Mouse (Mus musculus) cerebellum, postnatal 14 days (tissue): Measurements from ENCODE around the gene Cyp24a1.

Experiments
- DNase-seq, 2 experiments: peaks; one replicate each; pipeline ENCODE4 v3.0.0; 2021; ENCODE audit warnings: mixed read lengths in 2 of 2

Cyp24a1 gene

DNA sequence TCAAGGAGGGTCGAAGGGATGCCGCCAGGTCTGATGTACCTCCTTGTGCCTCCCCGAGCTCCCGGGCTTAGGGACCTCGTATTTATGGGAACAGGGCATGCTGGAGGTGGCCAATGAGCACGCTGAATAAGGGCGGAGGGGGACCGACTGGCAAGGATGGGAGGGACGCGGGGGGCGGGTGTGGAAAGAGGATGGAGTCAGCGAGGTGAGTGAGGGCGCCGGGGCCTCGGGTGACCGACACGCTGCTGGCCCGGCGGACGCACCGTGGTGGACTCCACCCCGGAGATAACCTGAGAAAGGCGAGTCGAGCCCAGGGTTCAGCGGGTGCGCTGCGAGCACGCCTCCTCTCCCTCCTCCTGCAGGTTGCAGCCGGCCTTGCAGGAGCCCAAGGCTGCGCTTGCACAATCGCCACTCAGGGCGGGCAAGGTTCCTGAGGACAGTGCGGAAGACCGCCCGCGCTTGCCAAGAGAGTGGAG is at the start of gene Cyp24a1:
Gene Cyp24a1, minus strand, starts transcription at position 55 of the 476 bp plus-strand sequence.
- peak; percentile 32 to 46 for DNase-seq

DNA sequence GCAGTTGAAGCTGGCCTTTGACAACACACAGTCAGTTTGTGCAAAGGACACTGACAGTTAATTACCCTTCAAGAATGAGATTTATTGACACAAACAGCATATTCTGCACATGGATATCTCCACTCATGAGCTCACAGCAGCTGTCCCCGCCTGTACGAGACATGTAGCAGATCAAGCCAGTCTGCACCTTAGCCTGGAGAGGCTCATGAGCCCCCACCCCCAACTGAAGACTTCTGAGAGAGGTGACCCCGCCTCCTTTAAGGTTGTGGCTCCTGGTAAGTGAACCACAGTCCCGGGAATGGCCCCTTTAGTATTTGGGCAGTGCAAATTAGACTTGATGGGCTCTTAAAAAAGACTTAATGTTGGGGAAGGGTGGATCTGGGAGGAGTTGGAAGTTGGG is 48.8 kb upstream of the Cyp24a1 start:
- no peak for DNase-seq

DNA sequence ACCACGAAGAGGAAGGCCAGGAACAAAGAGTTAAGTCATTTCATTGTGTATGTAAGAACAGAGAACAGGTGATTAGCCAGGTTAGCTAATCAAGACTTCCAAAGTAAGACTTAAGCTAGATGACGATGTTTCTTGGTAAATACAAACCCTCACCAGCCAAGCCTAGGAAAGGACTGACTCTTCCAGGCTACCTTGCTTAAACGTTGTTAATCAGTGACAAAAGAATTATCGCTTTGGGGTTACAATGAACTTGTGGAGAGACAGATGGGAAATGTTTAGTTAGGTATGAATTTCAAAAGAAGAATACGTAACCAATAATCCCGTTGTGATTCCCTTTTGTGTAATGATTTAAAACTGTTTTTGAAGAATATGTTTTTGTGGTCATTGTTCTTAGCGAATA is 48.0 kb upstream of the Cyp24a1 start:
- DNase-seq = no peak

DNA sequence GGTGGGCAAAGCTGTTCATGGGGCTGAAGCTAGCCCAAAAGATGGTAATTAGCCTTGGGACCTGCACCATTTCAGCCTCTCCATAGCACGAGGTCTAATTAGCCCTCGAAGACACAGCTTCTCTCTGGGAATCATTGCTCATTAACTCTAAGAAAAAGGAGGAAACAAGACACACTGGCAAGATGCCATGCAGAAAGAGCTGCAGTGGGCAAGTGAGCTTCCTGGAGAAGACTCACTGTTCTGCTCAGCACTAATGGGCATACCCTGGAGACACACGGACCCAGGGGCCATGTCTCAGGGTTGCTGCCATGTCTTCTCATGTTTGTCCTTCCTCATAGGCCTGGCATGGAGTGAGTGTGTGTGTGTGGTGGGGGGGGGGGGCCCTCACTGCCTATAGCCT is 47.2 kb upstream of the Cyp24a1 start:
- no peak for DNase-seq

DNA sequence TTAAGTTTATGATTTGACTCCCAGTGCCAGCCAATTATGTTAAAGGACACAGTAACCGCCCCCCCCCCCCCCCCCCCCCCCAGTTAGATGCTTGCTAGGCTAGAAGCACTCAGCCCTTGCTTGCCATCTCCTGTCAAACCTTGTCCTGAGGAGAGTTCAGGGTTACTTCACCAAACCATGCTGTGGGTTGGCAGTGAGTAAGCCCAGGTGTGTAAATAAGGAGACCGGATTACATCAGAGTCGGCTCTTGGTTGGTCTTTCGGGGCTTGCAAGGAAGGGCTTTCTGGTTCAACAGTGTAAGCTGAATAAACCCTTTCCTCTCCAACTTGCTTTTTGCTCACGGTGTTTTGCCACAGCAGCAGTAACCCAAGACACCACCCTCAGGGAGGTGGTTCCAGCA is 46.7 kb upstream of the Cyp24a1 start:
- DNase-seq = no peak

DNA sequence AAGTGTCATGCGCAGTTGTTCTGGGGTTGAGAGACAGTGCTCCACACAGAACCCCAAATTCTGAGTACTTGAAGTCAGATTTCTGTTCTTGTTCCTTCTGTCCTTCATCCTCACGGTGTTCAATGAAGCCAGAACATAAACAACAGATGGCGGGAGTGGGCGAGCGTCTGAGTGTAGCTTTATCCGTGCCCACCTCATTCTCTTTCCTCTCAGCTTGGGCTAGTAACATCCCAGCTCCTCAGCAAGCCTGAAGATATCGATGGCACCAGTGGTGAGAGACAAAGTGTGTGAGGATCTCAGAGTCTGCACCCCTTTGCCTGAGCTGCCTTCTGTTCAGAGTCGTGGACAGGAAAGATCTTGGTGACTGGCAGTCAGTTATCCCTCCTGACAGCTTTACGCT is 42.3 kb upstream of the Cyp24a1 start:
- DNase-seq = no peak

DNA sequence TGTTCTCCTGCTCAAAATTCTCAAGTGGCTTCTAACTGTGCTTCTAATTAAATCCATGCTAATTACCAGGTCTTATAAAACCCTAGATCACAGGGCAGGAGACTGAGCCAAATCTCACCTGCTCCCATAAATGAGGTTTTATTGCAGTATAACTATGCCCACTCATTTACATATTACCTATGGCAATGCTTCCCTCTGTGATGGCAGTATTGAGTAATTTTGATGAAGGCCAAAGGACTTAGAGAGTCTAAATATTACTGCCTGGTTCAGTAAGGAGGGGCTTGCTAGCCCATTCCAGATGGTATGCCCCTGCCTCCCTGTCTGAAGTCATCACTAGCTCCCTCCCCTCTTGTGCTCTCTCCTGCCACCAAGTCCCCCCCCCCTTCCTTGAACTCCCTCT is 38.9 kb upstream of the Cyp24a1 start:
- DNase-seq = no peak

DNA sequence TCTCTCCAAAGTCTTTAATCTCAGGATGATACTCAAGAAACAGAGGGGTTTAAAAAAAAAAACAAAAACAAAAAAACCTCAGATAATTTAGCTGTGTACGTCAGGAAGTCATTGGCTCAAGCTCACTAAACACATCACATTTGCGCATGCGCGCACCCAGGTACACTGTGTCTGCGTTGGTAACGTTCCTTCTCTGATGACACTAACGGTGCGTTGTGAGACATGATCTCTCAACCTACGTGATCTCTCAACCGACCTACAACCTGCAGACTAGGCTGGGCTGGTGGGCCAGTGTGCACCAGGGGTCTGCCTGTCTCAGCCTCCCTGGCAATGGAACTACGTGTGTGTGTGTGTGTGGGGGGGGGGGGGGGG is 37.8 kb upstream of the Cyp24a1 start:
- no peak for DNase-seq

DNA sequence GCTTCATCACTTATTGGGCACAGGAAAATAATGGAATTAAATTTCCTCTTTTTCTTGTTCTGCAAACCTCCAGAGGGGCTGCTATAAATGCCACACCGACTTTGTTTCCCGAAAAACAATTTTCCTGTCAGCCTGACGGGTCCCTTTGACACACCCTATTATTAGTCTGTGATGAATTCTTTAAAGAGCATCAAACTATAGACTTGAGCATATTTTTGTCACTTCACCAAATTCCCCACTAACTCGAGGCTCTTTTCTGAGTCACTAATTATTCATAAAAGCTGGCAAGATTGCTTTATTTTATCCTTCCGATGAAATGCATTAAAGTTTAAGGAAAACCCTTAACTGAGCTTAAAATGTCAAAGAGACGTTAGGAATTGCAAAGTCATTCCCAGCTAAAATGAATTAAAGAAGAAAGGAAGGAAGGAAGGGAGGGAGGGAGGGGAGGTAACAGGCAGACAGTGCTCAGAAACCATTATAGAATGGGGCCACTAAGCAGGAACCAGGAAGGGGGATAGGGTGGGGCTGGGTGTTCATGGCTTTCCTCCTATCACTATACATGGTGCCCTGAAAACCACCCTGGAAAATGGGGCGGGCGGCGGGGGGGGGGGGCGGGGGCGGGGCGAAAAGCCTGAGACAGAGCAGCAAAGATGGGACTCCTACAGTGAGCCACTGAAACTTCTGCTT is 37.3 kb upstream of the Cyp24a1 start:
- no peak for DNase-seq

DNA sequence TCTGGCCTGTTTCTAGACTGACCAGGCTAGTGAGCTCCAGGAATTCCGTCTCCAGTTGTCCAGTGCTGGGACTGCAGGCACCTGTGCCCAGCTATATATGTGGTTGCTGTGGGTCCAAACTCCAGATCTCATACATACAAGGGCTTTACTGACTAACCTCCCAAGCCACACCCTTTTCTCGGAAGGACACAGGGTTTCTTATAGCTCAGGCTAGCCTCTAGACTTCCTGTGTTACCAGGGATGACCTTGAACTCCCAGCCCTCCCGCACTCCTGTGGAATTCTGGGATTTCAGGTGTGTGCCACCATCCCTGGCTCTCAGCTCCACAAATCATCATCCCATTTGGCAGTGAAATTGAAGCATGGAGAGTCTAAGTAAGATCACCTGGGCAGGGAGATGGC is 33.3 kb upstream of the Cyp24a1 start:
- DNase-seq = no peak

DNA sequence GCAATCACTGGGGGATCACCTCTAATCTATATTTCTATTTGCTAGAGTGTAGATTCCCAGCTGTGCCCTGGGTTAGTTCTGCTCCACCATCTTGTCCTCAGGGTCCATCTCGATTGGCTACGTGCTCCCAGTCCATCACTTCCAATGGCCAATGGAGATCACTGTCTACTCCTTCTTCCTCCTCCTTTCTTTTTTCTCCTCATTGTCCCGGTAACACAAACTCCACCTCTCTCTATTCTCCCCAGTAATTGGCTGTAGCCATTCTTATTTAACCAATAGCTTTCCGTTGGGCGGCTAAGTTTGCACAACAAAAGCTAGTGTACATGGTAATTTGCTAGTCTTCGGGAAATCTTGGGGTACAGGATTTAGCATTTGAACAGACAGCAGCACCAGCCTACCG is 32.8 kb upstream of the Cyp24a1 start:
- no peak for DNase-seq

DNA sequence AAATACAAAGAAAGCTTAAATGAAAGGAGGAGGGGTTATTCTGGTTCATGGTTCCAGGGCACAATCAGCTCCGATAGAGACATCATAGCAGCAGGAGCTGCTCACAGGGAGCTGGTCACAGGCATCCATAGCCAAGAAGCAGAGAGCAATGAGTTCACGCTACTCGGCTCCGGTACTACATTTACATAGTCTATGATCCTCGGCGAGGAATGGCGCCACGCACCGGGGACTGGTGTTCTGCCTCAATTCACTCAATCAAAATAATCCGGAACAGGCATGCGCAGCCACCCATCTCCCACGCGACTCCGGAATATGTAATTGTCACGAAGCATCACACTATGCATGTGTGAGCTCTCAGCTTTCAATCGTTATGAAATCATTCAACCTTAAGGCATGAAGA is 31.1 kb upstream of the Cyp24a1 start:
- DNase-seq = no peak

DNA sequence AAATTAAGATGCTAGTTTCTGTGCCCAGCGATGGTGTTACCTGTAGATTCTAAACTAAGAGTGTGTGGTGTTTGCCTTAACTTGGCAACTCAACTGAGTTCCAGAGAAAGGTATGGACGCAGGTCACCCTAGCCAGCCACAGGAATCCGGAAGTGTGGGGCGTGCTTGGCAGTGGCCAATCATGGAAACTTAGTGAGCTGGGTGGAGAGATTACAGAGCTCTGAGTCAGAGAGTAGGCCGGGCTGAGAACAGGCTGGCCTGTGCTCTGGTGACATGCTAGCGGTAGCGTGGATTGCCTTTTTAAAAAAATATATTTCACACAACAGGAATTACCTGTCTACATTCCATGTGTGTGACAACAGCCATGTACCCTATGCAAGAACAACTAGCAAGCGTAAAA is 29.6 kb upstream of the Cyp24a1 start:
- DNase-seq = no peak

DNA sequence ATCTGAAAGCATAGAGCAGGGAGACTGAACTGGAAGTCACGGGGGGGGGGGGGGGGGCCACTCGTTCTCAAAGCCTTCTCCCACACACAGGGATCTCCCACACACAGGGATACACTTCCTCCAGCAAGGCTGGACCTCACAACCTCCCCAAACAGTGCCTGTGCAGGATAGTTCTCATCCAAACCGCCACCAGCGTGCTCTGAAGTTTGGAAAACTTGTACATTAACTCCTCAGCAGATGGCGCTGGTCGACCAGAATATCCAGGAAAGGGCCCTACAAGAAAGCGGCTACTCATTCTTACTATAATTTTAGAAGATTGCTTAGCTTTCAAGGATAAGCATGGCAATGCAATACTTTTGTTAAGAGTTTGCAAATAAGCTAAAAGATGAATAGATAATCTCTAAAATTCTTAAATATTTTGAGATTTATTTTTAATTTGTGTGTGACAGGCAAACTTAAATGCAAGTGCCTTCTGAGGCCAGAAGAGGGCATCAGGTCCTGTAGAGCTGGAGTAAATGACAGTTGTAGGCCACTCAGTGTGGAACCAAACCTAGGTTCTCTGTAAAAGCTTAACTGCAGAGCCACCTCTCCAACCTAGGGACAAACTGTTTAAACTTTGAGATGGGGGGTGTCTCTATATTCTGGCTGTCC is 23.5 kb upstream of the Cyp24a1 start:
- peak; percentile 78 to 84 for DNase-seq

DNA sequence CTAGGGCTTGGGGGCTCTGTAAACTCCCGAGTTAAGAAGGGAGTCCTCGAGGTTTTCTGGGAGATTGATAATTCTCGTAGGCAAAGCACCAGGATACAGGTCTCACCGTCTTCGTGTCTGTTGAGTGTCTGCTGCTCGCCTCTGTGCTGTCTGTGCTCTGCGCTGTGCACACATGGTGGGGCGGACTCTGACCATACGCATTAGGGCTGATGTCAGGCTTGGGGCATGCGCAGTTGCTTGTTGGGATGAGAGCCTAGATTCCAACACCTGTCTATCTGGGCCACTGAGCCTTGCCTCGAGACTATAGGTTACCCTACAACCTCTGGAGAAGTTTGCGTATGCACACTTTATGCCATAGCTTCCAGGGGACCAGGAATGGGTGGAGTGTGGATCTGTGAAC is 16.8 kb upstream of the Cyp24a1 start:
- DNase-seq = no peak

DNA sequence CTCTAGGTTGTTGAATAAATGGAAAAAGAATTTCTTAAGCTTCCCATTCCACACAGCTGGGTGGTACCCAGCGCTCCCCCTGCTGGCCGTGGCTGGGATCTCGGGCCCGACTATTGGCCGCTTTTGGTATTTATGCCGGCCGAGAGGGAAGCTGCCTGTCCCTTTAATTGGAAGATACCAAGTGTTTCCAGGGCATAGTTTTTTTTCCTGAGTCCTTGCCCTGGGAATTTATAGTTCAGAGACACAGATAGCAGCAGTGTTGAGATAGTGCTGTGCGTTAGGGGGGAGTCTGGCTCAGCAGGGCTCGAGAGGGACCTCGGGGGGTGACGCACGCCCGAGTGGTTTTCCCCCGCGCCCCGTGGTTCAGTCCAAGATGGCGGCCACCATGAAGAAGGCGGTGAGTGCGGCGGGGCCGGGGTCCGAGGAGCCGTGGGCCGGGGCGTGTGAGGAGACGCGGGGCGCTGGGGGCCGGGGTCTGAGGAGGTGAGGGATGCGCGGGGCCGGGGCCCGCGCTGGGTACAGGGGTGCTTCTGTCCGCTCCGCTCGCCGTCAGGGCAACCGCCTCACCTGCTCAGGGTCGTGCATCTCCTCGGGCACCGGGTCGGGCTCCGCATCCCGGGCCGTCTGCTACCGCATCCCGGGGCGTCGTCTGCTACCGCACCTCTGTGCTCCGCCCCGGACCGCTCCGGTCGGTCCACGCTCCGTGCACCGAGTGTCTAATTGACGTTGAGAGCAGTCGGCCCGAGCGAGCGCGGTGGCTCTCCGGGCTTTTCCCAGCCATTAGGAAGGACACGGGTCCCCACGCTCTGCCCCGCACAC is 14.3 kb upstream of the Cyp24a1 start:
- DNase-seq = peak; percentile 96 to 97

DNA sequence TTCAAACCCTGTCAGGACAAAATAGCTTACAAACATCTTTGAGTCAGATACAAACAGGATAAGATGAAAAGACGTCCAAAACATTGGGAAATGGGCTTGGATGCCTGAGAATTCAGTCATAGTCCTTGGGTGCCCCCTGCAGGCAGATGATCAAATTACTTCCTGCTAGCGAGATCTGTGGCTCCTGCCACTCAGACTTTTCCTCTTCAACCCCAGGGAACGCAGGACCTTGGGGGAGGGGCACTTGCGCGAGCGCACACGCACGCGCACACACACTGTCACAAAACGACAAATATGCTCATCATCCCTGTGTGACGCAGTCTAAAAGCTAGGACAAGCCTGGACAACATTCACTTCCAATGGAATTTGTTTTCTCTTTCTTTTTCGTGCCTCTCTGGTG is 11.9 kb upstream of the Cyp24a1 start:
- peak; percentile 97 to 99 for DNase-seq

DNA sequence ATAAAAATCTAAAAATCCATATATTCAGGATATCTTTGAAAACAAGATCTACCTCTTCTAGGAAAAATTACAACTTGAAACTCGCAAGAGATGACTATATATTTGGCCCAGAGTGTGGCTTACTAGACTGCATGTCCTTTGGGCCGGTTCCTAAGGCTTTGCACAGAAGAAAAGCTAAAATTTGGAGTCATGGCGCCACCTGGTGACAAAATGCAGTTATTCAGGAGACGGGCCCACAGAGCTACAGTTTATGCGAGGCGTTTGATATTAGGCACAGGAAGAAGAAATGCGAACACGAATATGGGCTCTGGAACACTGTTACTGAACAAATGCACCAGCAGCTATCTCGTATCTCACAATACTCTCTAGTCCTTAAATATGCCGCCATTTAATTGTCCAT is 10.8 kb upstream of the Cyp24a1 start:
- peak; percentile 91 for DNase-seq

DNA sequence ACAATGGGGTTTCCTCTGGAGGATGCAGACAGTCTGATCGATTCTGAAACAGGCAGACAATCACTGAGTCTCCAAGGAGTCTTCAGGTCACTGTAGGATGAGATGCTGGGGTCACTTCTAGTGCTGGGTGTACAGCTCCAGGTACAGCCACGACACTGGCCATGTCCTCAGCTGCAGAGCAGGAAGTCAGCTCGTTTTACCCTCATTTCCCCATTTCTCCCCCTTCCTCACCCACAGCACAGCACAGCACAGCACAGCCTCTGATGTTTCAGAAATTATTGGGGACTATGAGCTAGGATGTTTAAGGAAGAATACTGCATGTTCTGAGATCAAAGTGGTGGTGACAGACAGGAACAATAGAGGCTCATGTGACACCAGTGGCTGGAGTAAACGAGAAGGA is 7.0 kb upstream of the Cyp24a1 start:
- no peak for DNase-seq

DNA sequence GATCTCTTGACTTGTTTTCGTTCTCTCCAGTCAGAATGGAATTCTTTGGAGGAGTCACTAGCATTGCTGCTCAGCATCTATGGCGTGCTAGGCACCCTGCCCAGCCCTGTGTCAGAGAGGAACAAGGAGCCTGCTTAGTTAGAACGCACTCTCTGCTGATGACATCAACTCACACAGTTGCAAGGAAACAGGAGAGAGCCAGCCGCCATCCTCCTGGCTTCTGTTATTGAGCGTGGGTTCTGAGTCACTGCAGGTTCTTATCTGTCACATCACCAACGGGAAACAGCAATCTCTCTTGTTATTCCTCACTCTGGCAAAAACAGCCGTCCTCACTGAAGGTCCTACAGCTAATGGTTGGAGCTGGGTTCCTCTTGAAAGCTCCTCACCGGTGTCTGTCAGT is 6.4 kb upstream of the Cyp24a1 start:
- no peak for DNase-seq

DNA sequence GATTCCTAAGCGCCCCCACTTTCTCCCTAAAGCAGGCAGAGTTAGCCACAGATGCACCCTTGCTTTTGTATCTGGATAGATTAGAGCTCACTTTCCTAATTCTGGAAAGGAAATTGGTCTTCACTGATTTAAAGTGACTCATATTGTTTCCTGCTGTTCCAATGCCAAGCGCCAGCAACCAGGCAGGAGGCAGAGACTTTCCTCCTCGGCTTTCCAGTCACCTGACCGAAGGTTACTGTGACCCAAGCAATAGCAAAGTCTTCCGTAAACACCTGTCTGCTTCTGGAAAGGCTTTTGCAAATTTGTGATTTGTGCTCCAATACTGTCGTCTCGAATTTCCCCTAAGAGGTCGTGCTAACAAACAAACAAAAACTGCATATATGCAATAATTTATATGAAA is 1.1 kb upstream of the Cyp24a1 start:
- no peak for DNase-seq

DNA sequence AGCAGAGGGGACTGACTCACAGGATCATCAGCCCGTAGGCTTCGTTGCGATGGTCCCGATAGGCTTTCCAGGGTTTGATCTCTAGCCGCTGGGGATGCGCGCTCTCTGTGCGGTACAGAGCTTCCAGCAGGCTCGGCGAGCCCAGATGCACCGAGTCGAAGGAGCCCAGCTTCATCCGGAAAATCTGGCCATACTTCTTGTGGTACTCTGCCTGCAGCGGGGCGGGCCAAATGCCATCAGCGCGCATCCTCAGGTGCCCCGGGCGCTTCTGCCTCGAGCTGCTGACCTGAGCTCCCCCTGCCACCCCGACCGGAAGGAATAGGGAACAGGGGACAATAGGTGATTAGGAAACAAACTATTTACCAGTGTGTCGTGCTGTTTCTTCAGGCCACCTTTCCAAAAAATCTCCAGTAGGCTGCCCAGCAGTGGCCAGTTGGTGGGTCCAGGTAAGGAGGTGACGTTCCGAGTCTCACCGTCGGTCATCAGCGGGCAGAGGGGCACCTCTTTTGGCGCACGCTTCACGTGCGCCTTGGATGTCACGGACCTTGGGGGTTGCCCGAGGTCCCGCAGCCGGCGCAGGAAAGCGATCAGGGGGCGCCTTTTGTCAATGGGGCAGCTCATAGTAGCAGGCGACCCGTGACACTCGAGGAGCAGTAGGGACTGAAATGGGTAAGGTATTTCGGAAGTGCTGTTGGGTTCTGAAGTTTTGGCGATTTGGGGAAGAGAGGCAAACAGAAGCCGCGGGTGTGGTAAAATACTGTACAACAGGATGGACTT is 603 bp downstream of the Cyp24a1 start, which contains the start of gene Pfdn4:
Gene Pfdn4, plus strand, starts transcription at position 275 of the 777 bp plus-strand sequence.
- peak; percentile 37 to 49 for DNase-seq
